In genomic region chr10:61343950-61344349, GRCm38 (mm10) we compare ENCODE assay signal across 10 mouse cellular contexts. TPM values are rescaled to one million over a fixed set of nuclear protein-coding genes. Genes with fewer than 3 reads are reported as not detected.
DNase-seq lines count a peak whose midpoint lies in the region; ATAC-seq lines count a peak whose summit lies in the region.
"Had no signal": no experiment of that assay in that cellular context is flagged by ENCODE, and none has a peak within 500 bp of the region (broad histone marks: within the 10 kb centered on the region; RNA-seq: fewer than 3 reads in every experiment).

No protein-coding gene starts in this region.

- H3K27ac ChIP-seq in limb, embryonic 11.5 days (replicated peaks; ENCODE audit: low read depth, low read length) = no peak overlapping the region
- H3K27ac ChIP-seq: embryonic facial prominence, embryonic 12.5 days; midbrain, embryonic 12.5 days had no signal

- H3K4me1 ChIP-seq in limb, embryonic 11.5 days (ENCODE audit: control insufficient read depth, insufficient read depth, low read length) = 0 out of 2 replicates have a peak, but pooled peaks cover 4% of the 10 kb centered on the region

- intact Hi-C loops in heart, postnatal 14 days (cut with DNase I) = loop anchor here (5.0 to 10.0 kb wide), 3 partner anchors 38 to 311 kb away; partner anchors contain the start of gene Pald1

- no peak overlapping the region for H3K4me3 ChIP-seq in limb, embryonic 11.5 days (ENCODE audit: low read depth, low read length)
- H3K4me3 ChIP-seq: embryonic facial prominence, embryonic 12.5 days; midbrain, embryonic 12.5 days had no signal

- 59% methylated on average over 8 of the region's 8 CpGs for WGBS in limb, embryonic 11.5 days

- H3K27me3 ChIP-seq in limb, embryonic 11.5 days (ENCODE audit: control insufficient read depth, insufficient read depth, low read length) = no peaks in the 10 kb centered on the region
- H3K27me3 ChIP-seq: embryonic facial prominence, embryonic 12.5 days; midbrain, embryonic 12.5 days had no signal

- no peaks in the 10 kb centered on the region for H3K9me3 ChIP-seq in limb, embryonic 11.5 days (ENCODE audit: control insufficient read depth, low read length)
- H3K9me3 ChIP-seq: embryonic facial prominence, embryonic 12.5 days; midbrain, embryonic 12.5 days had no signal

- no peaks in the 10 kb centered on the region for H3K36me3 ChIP-seq in limb, embryonic 11.5 days (ENCODE audit: control insufficient read depth, insufficient read depth, low read length)

- DNase-seq in heart, postnatal 14 days = peak; percentile 76 to 81
- no peak for DNase-seq in heart, adult 8-10 months (ENCODE audit: low spot score)
- peak; percentile 78 for DNase-seq in NIH3T3 (ENCODE audit: low read depth)
- DNase-seq in cerebellum, postnatal 25 days = peak; percentile 71 to 82
- DNase-seq in hindlimb bud, embryonic 11.5 days (ENCODE audit: extremely low spot score, low read depth, low spot score) = peak; percentile 37
- peak; percentile 69 for DNase-seq in limb, embryonic 11.5 days (ENCODE audit: low spot score)
- DNase-seq in ovary, postnatal 14 days (ENCODE audit: low spot score) = peak; percentile 69
- DNase-seq in thymus, postnatal 25 days = peak; percentile 65

- H3K4me2 ChIP-seq in limb, embryonic 11.5 days (ENCODE audit: low read depth, severe bottlenecking) = no peak overlapping the region
- H3K4me2 ChIP-seq: embryonic facial prominence, embryonic 12.5 days; midbrain, embryonic 12.5 days had no signal

- ATAC-seq in limb, embryonic 11.5 days (ENCODE audit: insufficient number of reproducible peaks, low FRiP score, low TSS enrichment, low read depth) = no peak

- no peak overlapping the region for H3K9ac ChIP-seq in limb, embryonic 11.5 days (ENCODE audit: low read length)
- H3K9ac ChIP-seq: embryonic facial prominence, embryonic 12.5 days; midbrain, embryonic 12.5 days had no signal

RNA-seq across cellular contexts. Expression of gene Pald1, which starts 39.4 kb away (rescaled TPM):
- total RNA-seq in heart, postnatal 14 days (2021) = 10 to 100 TPM; 32.0 to 36.8 TPM
- total RNA-seq in heart, adult 8-10 months (2022) = 10 to 100 TPM; 11.3 to 21.8 (median 12.9) TPM
- polyA plus RNA-seq in limb, embryonic 11.5 days (2014; fragmentation: Nextera tagmentation; extraction: Ambion mirVana) = 16.0 and 17.0 TPM in 2 replicates

RNA-seq across cellular contexts. Expression of gene Prf1, which starts 46.3 kb away (rescaled TPM):
- not detected for total RNA-seq in heart, postnatal 14 days (2021)
- under 1 TPM in 2 of 4 experiments, not detected in 2; 0.16 to 0.23 TPM for total RNA-seq in heart, adult 8-10 months (2022)
- polyA plus RNA-seq in limb, embryonic 11.5 days (2014; fragmentation: Nextera tagmentation; extraction: Ambion mirVana) = 0.10 TPM in 1 of 2 replicates, not detected in the other
- polyA plus RNA-seq: embryonic facial prominence, embryonic 12.5 days; midbrain, embryonic 12.5 days had no signal
